Mouse (Mus musculus) MEL (cell line): ENCODE data around the gene Olfr221. TPM values are rescaled to one million over a fixed set of nuclear protein-coding genes. Genes with fewer than 3 reads are reported as not detected.
A peak's percentile ranks its signal among the peaks of the same experiment; 100 is the strongest.

Source experiments
- DNase-seq: peaks from one replicate; pipeline ENCODE4 v3.0.0; 2011; ENCODE audit warnings: low read depth, low spot score
- H3K27ac ChIP-seq: 2 replicates; pipeline ENCODE4 v1.5.1; 2012; ENCODE audit warnings: low read depth, mild to moderate bottlenecking, control low read depth, low read length, moderate library complexity; ENCODE audit not compliant: control insufficient read depth
- H3K27me3 ChIP-seq, 2 experiments: fragments of 150-350 bp in 1 of 2; sonication (generic) in 1 of 2; 2 replicates each; pipeline ENCODE4 v1.6.1; 2012; ENCODE audit warnings: low read length in 2 of 2, mild to moderate bottlenecking in 2 of 2, improper control_type of control experiment in 1 of 2, moderate library complexity in 1 of 2; ENCODE audit not compliant: insufficient read depth in 2 of 2, control insufficient read depth in 1 of 2
- H3K36me3 ChIP-seq, 2 experiments: 2 replicates each; pipeline ENCODE4 v1.6.1; 2012 to 2014; ENCODE audit warnings: low read length in 2 of 2, improper control_type of control experiment in 1 of 2, inconsistent platforms in 1 of 2, mild to moderate bottlenecking in 1 of 2; ENCODE audit not compliant: insufficient read depth in 2 of 2, control insufficient read depth in 1 of 2
- H3K4me1 ChIP-seq, 2 experiments: fragments of 150-350 bp in 1 of 2; sonication (generic) in 1 of 2; 2 replicates each; pipeline ENCODE4 v1.6.1; 2012; ENCODE audit warnings: low read length in 2 of 2, improper control_type of control experiment in 1 of 2, mild to moderate bottlenecking in 1 of 2; ENCODE audit not compliant: insufficient read depth in 2 of 2, control insufficient read depth in 1 of 2
- H3K4me3 ChIP-seq, 2 experiments: fragments of 150-350 bp in 1 of 2; sonication (generic) in 1 of 2; 2 replicates each; pipeline ENCODE4 v1.5.1; 2012; ENCODE audit warnings: low read depth in 2 of 2, low read length in 2 of 2, mild to moderate bottlenecking in 2 of 2, moderate library complexity in 2 of 2, control low read depth in 1 of 2, improper control_type of control experiment in 1 of 2; ENCODE audit not compliant: control insufficient read depth in 1 of 2, insufficient read depth in 1 of 2
- H3K79me2 ChIP-seq: 2 replicates; pipeline ENCODE4 v1.6.1; 2012; ENCODE audit warnings: mild to moderate bottlenecking, low read length, moderate library complexity; ENCODE audit not compliant: control insufficient read depth, poor library complexity, insufficient read depth
- H3K9ac ChIP-seq: 2 replicates; pipeline ENCODE4 v1.6.1; 2012; ENCODE audit warnings: low read depth, mild to moderate bottlenecking, control low read depth, low read length, moderate library complexity; ENCODE audit not compliant: control insufficient read depth, poor library complexity, severe bottlenecking
- H3K9me3 ChIP-seq: fragments of 150-350 bp; sonication (generic); replicated peaks from 2 replicates; pipeline ENCODE4 v1.6.1; 2012; ENCODE audit warnings: mild to moderate bottlenecking, low read length, improper control_type of control experiment, moderate library complexity; ENCODE audit not compliant: insufficient read depth
- BHLHE40 ChIP-seq: IDR thresholded peaks from 2 replicates; pipeline ENCODE4 v1.6.1; 2012; ENCODE audit warnings: low read depth, mild to moderate bottlenecking, inconsistent platforms, low read length, improper control_type of control experiment, borderline replicate concordance
- CHD1 ChIP-seq: IDR thresholded peaks from 2 replicates; pipeline ENCODE4 v1.6.1; 2012; ENCODE audit warnings: low read depth, mild to moderate bottlenecking, inconsistent platforms, low read length, improper control_type of control experiment
- CTCF ChIP-seq, 3 experiments: IDR thresholded peaks in 2 of 3; conservative IDR thresholded peaks in 1 of 3; 2 replicates each; pipeline ENCODE4 v1.5.1; 2011 to 2012; ENCODE audit warnings: low read length in 3 of 3, low read depth in 2 of 3, mild to moderate bottlenecking in 2 of 3, improper control_type of control experiment in 1 of 3, inconsistent platforms in 1 of 3, mixed read lengths in 1 of 3, moderate library complexity in 1 of 3; ENCODE audit not compliant: control insufficient read depth in 1 of 3, insufficient read depth in 1 of 3, poor library complexity in 1 of 3, severe bottlenecking in 1 of 3
- E2F4 ChIP-seq: IDR thresholded peaks from 2 replicates; pipeline ENCODE4 v1.6.1; 2011; ENCODE audit warnings: low read depth, low read length, improper control_type of control experiment, borderline replicate concordance
- ETS1 ChIP-seq: IDR thresholded peaks from 2 replicates; pipeline ENCODE4 v1.6.1; 2012; ENCODE audit warnings: low read depth, mild to moderate bottlenecking, inconsistent platforms, low read length, improper control_type of control experiment, moderate library complexity
- HCFC1 ChIP-seq: IDR thresholded peaks from 2 replicates; pipeline ENCODE4 v1.6.1; 2012; ENCODE audit warnings: low read depth, mild to moderate bottlenecking, inconsistent platforms, low read length, improper control_type of control experiment, moderate library complexity
- MAX ChIP-seq: IDR thresholded peaks from 2 replicates; pipeline ENCODE4 v1.6.1; 2011; ENCODE audit warnings: low read length, improper control_type of control experiment
- MAZ ChIP-seq: IDR thresholded peaks from 2 replicates; pipeline ENCODE4 v1.6.1; 2012; ENCODE audit warnings: low read depth, mild to moderate bottlenecking, inconsistent platforms, low read length, improper control_type of control experiment
- MXI1 ChIP-seq: IDR thresholded peaks from 2 replicates; pipeline ENCODE4 v1.6.1; 2011; ENCODE audit warnings: mild to moderate bottlenecking, low read depth, low read length, improper control_type of control experiment
- NELFE ChIP-seq: IDR thresholded peaks from 2 replicates; pipeline ENCODE4 v1.6.1; 2011; ENCODE audit warnings: low read depth, low read length, improper control_type of control experiment
- POLR2A ChIP-seq, 2 experiments: IDR thresholded peaks; 2 replicates each; pipeline ENCODE4 v1.6.1; 2011 to 2012; ENCODE audit warnings: low read length in 2 of 2, mild to moderate bottlenecking in 2 of 2, control low read depth in 1 of 2, improper control_type of control experiment in 1 of 2, low read depth in 1 of 2, moderate library complexity in 1 of 2; ENCODE audit not compliant: control insufficient read depth in 1 of 2, insufficient read depth in 1 of 2, poor library complexity in 1 of 2
- POLR2AphosphoS2 ChIP-seq: IDR thresholded peaks from 2 replicates; pipeline ENCODE4 v1.6.1; 2011; ENCODE audit warnings: low read length, improper control_type of control experiment
- RAD21 ChIP-seq: IDR thresholded peaks from 2 replicates; pipeline ENCODE4 v1.6.1; 2011; ENCODE audit warnings: mild to moderate bottlenecking, low read depth, low read length, improper control_type of control experiment
- RCOR1 ChIP-seq: IDR thresholded peaks from 2 replicates; pipeline ENCODE4 v1.6.1; 2012; ENCODE audit warnings: low read depth, mild to moderate bottlenecking, inconsistent platforms, low read length, improper control_type of control experiment
- SIN3A ChIP-seq: IDR thresholded peaks from 2 replicates; pipeline ENCODE4 v1.6.1; 2012; ENCODE audit warnings: low read length, improper control_type of control experiment, inconsistent platforms
- SMC3 ChIP-seq: IDR thresholded peaks from 2 replicates; pipeline ENCODE4 v1.6.1; 2011; ENCODE audit warnings: low read depth, low read length, improper control_type of control experiment
- TAL1 ChIP-seq: IDR thresholded peaks from 2 replicates; pipeline ENCODE4 v1.6.1; 2012; ENCODE audit warnings: mild to moderate bottlenecking, inconsistent platforms, low read length, moderate library complexity, mixed read lengths
- TBP ChIP-seq: IDR thresholded peaks from 2 replicates; pipeline ENCODE4 v1.8.0; 2011; ENCODE audit warnings: low read depth, low read length, improper control_type of control experiment
- TCF12 ChIP-seq: IDR thresholded peaks from 2 replicates; pipeline ENCODE4 v1.6.1; 2014; ENCODE audit warnings: low read depth, mild to moderate bottlenecking, inconsistent platforms, low read length, improper control_type of control experiment, moderate library complexity
- USF1 ChIP-seq: IDR thresholded peaks from 2 replicates; pipeline ENCODE4 v1.6.1; 2014; ENCODE audit warnings: low read depth, mild to moderate bottlenecking, inconsistent platforms, low read length, improper control_type of control experiment, moderate library complexity
- USF2 ChIP-seq, 2 experiments: IDR thresholded peaks; 2 replicates each; pipeline ENCODE4 v1.6.1; 2011 to 2012; ENCODE audit warnings: improper control_type of control experiment in 2 of 2, low read length in 2 of 2, borderline replicate concordance in 1 of 2, inconsistent platforms in 1 of 2, low read depth in 1 of 2, mild to moderate bottlenecking in 1 of 2; ENCODE audit not compliant: insufficient read depth in 1 of 2
- ZMIZ1 ChIP-seq: IDR thresholded peaks from 2 replicates; pipeline ENCODE4 v1.6.1; 2012; ENCODE audit warnings: low read depth, mild to moderate bottlenecking, inconsistent platforms, low read length, improper control_type of control experiment, moderate library complexity
- polyA plus RNA-seq, 2 experiments: library from polyadenylated mRNA; stranded (reverse) in 1 of 2; unstranded in 1 of 2; fragments of >175 nt in 1 of 2; fragments of >200 nt in 1 of 2; gene quantifications; 2 replicates each; pipeline versions ENCODE4 v1.2.1 to v1.2.4; 2012; ENCODE audit warnings: low replicate concordance in 2 of 2, low read depth in 1 of 2; ENCODE audit not compliant: insufficient read length in 2 of 2, insufficient read depth in 1 of 2, missing spikeins in 1 of 2
- total RNA-seq: library from RNA; depleted of rRNA; stranded (reverse); fragments of 300-350 nt; gene quantifications from 2 replicates; pipeline ENCODE4 v1.2.3, GENCODE M21; 2012

Gene Olfr221
- total and polyA plus RNA-seq, 3 experiments, result not detected

- Histone ChIP-seq H3K4me3 (peak within 1 kb of the TSS; percentile 77 to 86), H3K36me3 (peaks cover 0 to 35% of the 10 kb centered on the region in 2 experiments; a peak in 2 of 4 replicates), H3K4me1 (peaks cover 9 to 42% of the 10 kb centered on the region in 2 experiments), H3K79me2 (peaks cover 14% of the 10 kb centered on the region), H3K9ac (peak within 1 kb of the TSS; percentile 88), H3K9me3 (no peaks in the 10 kb centered on the region), H3K27ac (peak within 1 kb of the TSS; percentile 94), H3K27me3 (no peaks in the 10 kb centered on the region)
- TF ChIP-seq RAD21 (peak; percentile 18), TCF12 (peak; percentile 56), TAL1 (no peak), CTCF (IDR thresholded peaks at IDR 0.05 in 2 of 3, conservative IDR thresholded peaks at IDR 0.05 in 1 of 3; ENCODE audit: control insufficient read depth in 1 of 3, insufficient read depth in 1 of 3, low read depth in 2 of 3, low read length in 3 of 3, poor library complexity in 1 of 3, severe bottlenecking in 1 of 3) (peak; percentile 19 to 51 (median 44); a peak in 4 of 6 replicates), RCOR1 (0 out of 2 replicates have a peak, but pooled peaks have one; percentile 16), POLR2AphosphoS2 (peak; percentile 82), E2F4 (no peak), SMC3 (peak; percentile 34; the same call in 1 of the 2 replicates), CHD1 (0 out of 2 replicates have a peak, but pooled peaks have one; percentile 22), ETS1 (peak; percentile 36; the same call in 1 of the 2 replicates), USF1 (no peak), TBP (peak; percentile 91), NELFE (peak; percentile 91), MAX (peak; percentile 33; the same call in 1 of the 2 replicates), HCFC1 (0 out of 2 replicates have a peak, but pooled peaks have one; percentile 45), ZMIZ1 (0 out of 2 replicates have a peak, but pooled peaks have one; percentile 51), POLR2A (IDR thresholded peaks at IDR 0.05; ENCODE audit: control insufficient read depth in 1 of 2, insufficient read depth in 1 of 2, low read depth in 1 of 2, low read length in 2 of 2, poor library complexity in 1 of 2) (peak; percentile 60 to 97; a peak in 3 of 4 replicates), MAZ (no peak), MXI1 (peak; percentile 34; the same call in 1 of the 2 replicates), SIN3A (peak; percentile 69), BHLHE40 (no peak), USF2 (IDR thresholded peaks at IDR 0.05; ENCODE audit: borderline replicate concordance in 1 of 2, insufficient read depth in 1 of 2, low read depth in 1 of 2, low read length in 2 of 2) (no peak)
- DNase-seq, result peak; percentile 97
Observed at GRCm38 (mm10) chr14:52020486-52021137, 21.6 kb downstream of the Olfr221 start, which contains the start of gene Zfp219. Zfp219 (minus strand) TSS chr14:52020733.
